Mouse (Mus musculus): Measurements from ENCODE around the gene Cldn6.
A peak's percentile ranks its signal among the peaks of the same experiment; 100 is the strongest.

The Cldn6 gene

DNA sequence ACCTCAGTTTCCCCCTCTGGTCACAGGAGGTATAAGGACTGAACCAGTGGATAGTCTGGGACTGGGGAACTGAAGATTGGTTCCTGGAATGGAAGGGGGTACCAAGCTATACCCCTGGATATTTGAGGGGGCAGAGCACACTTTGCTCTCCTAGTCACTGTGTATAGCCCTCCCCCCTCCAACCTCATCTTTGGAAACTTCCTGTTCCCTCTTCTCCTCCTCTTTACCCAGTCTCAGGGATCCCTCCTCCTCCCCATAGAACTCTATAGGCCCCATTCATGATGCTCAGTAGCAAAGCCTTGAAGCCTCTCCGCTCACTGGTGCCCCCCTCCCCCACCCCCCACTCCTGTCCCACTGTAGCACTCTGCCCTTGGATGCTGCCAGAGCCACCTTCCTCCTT, 40.4 kb downstream of the Cldn6 start:
- DNase-seq (ENCODE audit: inconsistent age in 2 of 2, low spot score in 1 of 2): no peak

DNA sequence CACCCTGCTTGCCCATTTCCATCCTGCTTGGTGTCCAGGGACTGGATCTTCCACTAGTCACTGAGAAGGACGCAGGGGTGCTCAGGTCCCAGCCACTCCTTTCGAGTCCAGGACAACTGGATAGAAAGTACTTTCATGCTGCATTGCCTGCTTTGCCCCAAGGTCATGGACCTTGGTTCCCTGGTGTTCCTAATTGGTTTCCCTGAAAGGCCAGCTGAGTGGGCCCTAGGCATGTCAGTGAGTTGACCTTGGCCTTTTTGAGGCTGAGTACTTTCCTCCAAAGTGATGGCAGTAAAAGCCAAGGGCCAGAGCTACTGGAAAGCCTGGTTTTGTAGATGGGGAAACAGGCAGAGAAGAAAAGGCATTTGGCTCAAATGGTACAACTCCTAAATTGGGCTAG, 42.8 kb downstream of the Cldn6 start:
- peak; percentile 84 to 88 for DNase-seq (ENCODE audit: inconsistent age in 2 of 2, low spot score in 1 of 2)

- DNase-seq (ENCODE audit: inconsistent age in 2 of 2, low spot score in 1 of 2): peak; percentile 61 to 83
Observed at GRCm38 (mm10) chr17:23722376-23723125, 43.5 kb downstream of the Cldn6 start, which contains the start of gene 1520401A03Rik. Gene 1520401A03Rik (minus strand): TSS chr17:23722783.

- DNase-seq (ENCODE audit: inconsistent age in 2 of 2, low spot score in 1 of 2): no peak
Observed at GRCm38 (mm10) chr17:23725477-23725876, 46.4 kb downstream of the Cldn6 start.

DNA sequence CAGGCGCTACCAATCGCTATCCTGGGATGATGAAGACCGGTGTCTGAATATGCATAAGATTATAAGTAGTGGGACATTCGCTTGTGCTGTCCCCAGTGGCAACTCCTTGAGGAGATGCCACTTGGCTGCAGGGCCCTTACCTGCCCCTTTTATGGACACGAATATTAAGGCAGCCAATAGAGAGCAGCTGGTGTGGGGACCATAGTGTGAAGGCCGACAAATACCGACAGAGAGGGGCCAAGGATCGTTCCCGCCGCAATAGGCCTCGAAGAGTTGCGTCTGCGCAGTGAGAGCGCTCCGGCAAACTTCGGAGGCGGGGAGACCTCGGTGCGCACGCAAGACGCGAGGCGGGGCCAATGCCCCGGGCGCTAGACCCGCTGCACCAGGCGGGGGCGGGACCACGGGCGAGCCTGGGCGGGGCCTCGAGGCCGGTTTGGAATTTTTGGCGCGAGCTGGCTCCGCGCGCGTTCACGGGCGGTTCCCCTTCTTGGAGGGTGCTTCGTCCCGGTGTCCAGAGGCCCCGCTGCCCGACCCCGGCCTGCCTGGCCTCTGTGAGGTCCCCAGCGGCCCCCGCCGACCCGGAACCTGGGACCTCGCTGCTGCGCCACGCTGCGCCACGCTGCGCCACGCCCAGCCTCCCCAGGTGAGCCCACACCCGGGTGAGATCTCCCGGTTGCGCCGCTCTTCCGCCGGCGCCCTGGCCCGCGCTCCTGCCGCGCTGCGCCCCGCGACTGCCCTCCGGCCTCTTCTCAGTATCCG, 47.1 kb downstream of the Cldn6 start, which contains the start of gene Pkmyt1:
Gene Pkmyt1, plus strand, starts transcription at position 338 of the 759 bp plus-strand sequence.
- DNase-seq (ENCODE audit: inconsistent age in 2 of 2, low spot score in 1 of 2): peak; percentile 97 to 99

- peak; percentile 85 to 88 for DNase-seq (ENCODE audit: inconsistent age in 2 of 2, low spot score in 1 of 2)
Observed at GRCm38 (mm10) chr17:23726758-23727142, 47.7 kb downstream of the Cldn6 start.

- no peak for DNase-seq (ENCODE audit: inconsistent age in 2 of 2, low spot score in 1 of 2)
Observed at GRCm38 (mm10) chr17:23730441-23730840, 51.4 kb downstream of the Cldn6 start.

Data from adrenal gland, adult (tissue).